Mouse (Mus musculus) forebrain, embryonic 16.5 days (tissue): ENCODE measurements around the gene Efna5. TPM values are rescaled to one million over a fixed set of nuclear protein-coding genes. Genes with fewer than 3 reads are reported as not detected.

Source experiments
- ATAC-seq: fragments of 200-750 bp; cut with Nextera tagmentation; 2 replicates; pipeline ENCODE4 v1.8.0; 2017; ENCODE audit warnings: mild to moderate bottlenecking, moderate library complexity
- H3K27ac ChIP-seq: fragments of 300-500 bp; sonication (generic); 2 replicates; pipeline ENCODE4 v1.5.1; 2014; ENCODE audit warnings: low read length, control low read depth
- H3K27me3 ChIP-seq: fragments of 300-500 bp; sonication (generic); replicated peaks from 2 replicates; pipeline ENCODE4 v1.6.1; 2014; ENCODE audit warnings: low read length; ENCODE audit not compliant: control insufficient read depth, insufficient read depth
- H3K36me3 ChIP-seq: fragments of 300-500 bp; sonication (generic); 2 replicates; pipeline ENCODE4 v1.6.1; 2014; ENCODE audit not compliant: control insufficient read depth, insufficient read depth
- H3K4me1 ChIP-seq: fragments of 300-500 bp; sonication (generic); replicated peaks from 2 replicates; pipeline ENCODE4 v1.6.1; 2014; ENCODE audit warnings: low read length; ENCODE audit not compliant: control insufficient read depth, insufficient read depth
- H3K4me2 ChIP-seq: fragments of 300-500 bp; sonication (generic); 2 replicates; pipeline ENCODE4 v1.6.1; 2014; ENCODE audit warnings: mild to moderate bottlenecking, low read length, control low read depth
- H3K4me3 ChIP-seq: fragments of 300-500 bp; sonication (generic); replicated peaks from 2 replicates; pipeline ENCODE4 v1.5.1; 2014; ENCODE audit warnings: mild to moderate bottlenecking, low read length, control low read depth
- H3K9ac ChIP-seq: fragments of 300-500 bp; sonication (generic); replicated peaks from 2 replicates; pipeline ENCODE4 v1.6.1; 2014; ENCODE audit warnings: low read depth, low read length, control low read depth
- H3K9me3 ChIP-seq: fragments of 300-500 bp; sonication (generic); 2 replicates; pipeline ENCODE4 v1.6.1; 2016; ENCODE audit warnings: low read length; ENCODE audit not compliant: control insufficient read depth
- WGBS: fragments of 180-500 bp; shearing (Covaris S2); extraction: QIAGEN DNeasy Blood & Tissue Kit; methylation state at CpG from one replicate; pipeline ENCODE4 v1.1.7; 2014; 5-methylcytosine and 5-hydroxymethylcytosine counted together
- polyA plus RNA-seq: library from polyadenylated mRNA; unstranded; fragments of >200 nt; fragmentation: Nextera tagmentation; extraction: Ambion mirVana; gene quantifications from 2 replicates; pipeline ENCODE4 v1.2.1, GENCODE M21; 2015

Gene Efna5
- polyA plus RNA-seq, 1 experiment from 2014 or later = 22.4 TPM

GRCm38 (mm10) chr17:62816879-62817278 is 64.2 kb downstream of the Efna5 start:
- H3K9me3 ChIP-seq = no peaks in the 10 kb centered on the region
- peaks cover 5% of the 10 kb centered on the region; the same call in 1 of the 2 replicates for H3K4me1 ChIP-seq
- ATAC-seq = no peak
- no peaks in the 10 kb centered on the region for H3K36me3 ChIP-seq
- no peak overlapping the region for H3K4me3 ChIP-seq
- no peak overlapping the region for H3K9ac ChIP-seq
- H3K4me2 ChIP-seq = no peak overlapping the region
- no peaks in the 10 kb centered on the region for H3K27me3 ChIP-seq
- WGBS = 87% methylated on average over 10 of the region's 10 CpGs
- H3K27ac ChIP-seq = no peak overlapping the region

GRCm38 (mm10) chr17:62813461-62813860 is 67.7 kb downstream of the Efna5 start:
- Histone ChIP-seq H3K9ac (no peak overlapping the region), H3K4me3 (no peak overlapping the region), H3K4me2 (no peak overlapping the region), H3K27me3 (no peaks in the 10 kb centered on the region), H3K4me1 (no peaks in the 10 kb centered on the region), H3K9me3 (no peaks in the 10 kb centered on the region), H3K36me3 (no peaks in the 10 kb centered on the region), H3K27ac (no peak overlapping the region)
- no peak for ATAC-seq
- 87% methylated on average over 6 of the region's 6 CpGs for WGBS

- no peak overlapping the region for H3K4me3 ChIP-seq
- 91% methylated on average over 4 of the region's 4 CpGs for WGBS
- no peaks in the 10 kb centered on the region for H3K36me3 ChIP-seq
- no peaks in the 10 kb centered on the region for H3K27me3 ChIP-seq
- H3K4me1 ChIP-seq = no peaks in the 10 kb centered on the region
- no peak overlapping the region for H3K4me2 ChIP-seq
- H3K9ac ChIP-seq = no peak overlapping the region
- ATAC-seq = no peak
- H3K9me3 ChIP-seq = no peaks in the 10 kb centered on the region
- H3K27ac ChIP-seq = no peak overlapping the region
Measured at GRCm38 (mm10) chr17:62807891-62808290, 73.2 kb downstream of the Efna5 start.

- 87% methylated on average over 6 of the region's 6 CpGs for WGBS
- no peaks in the 10 kb centered on the region for H3K27me3 ChIP-seq
- H3K9ac ChIP-seq = no peak overlapping the region
- no peak overlapping the region for H3K4me2 ChIP-seq
- H3K36me3 ChIP-seq = no peaks in the 10 kb centered on the region
- no peak overlapping the region for H3K27ac ChIP-seq
- no peak for ATAC-seq
- H3K4me3 ChIP-seq = no peak overlapping the region
- no peaks in the 10 kb centered on the region for H3K9me3 ChIP-seq
- no peaks in the 10 kb centered on the region for H3K4me1 ChIP-seq
Measured at GRCm38 (mm10) chr17:62806646-62807045, 74.5 kb downstream of the Efna5 start.

- Histone ChIP-seq H3K27ac (no peak overlapping the region), H3K36me3 (no peaks in the 10 kb centered on the region), H3K4me3 (no peak overlapping the region), H3K9ac (no peak overlapping the region), H3K27me3 (no peaks in the 10 kb centered on the region), H3K9me3 (no peaks in the 10 kb centered on the region), H3K4me2 (no peak overlapping the region), H3K4me1 (no peaks in the 10 kb centered on the region)
- 90% methylated on average over 6 of the region's 6 CpGs for WGBS
- ATAC-seq = no peak
Measured at GRCm38 (mm10) chr17:62802748-62803147, 78.4 kb downstream of the Efna5 start.

- Histone ChIP-seq H3K4me1 (no peaks in the 10 kb centered on the region), H3K9ac (no peak overlapping the region), H3K9me3 (no peaks in the 10 kb centered on the region), H3K36me3 (no peaks in the 10 kb centered on the region), H3K27me3 (no peaks in the 10 kb centered on the region), H3K4me2 (no peak overlapping the region), H3K4me3 (no peak overlapping the region), H3K27ac (no peak overlapping the region)
- 83% methylated on average over 3 of the region's 3 CpGs for WGBS
- no peak for ATAC-seq
Measured at GRCm38 (mm10) chr17:62797272-62797671, 83.8 kb downstream of the Efna5 start.

- H3K4me2 ChIP-seq = peak overlapping the region; percentile 16
- H3K4me1 ChIP-seq = peaks cover 21% of the 10 kb centered on the region
- H3K27me3 ChIP-seq = no peaks in the 10 kb centered on the region
- no peak overlapping the region for H3K9ac ChIP-seq
- H3K4me3 ChIP-seq = no peak overlapping the region
- H3K9me3 ChIP-seq = no peaks in the 10 kb centered on the region
- 14% methylated on average over 15 of the region's 15 CpGs for WGBS
- H3K27ac ChIP-seq = no peak overlapping the region
- no peaks in the 10 kb centered on the region for H3K36me3 ChIP-seq
- ATAC-seq = no peak
Measured at GRCm38 (mm10) chr17:62789291-62790290, 91.5 kb downstream of the Efna5 start.

GRCm38 (mm10) chr17:62788783-62789182 is 92.3 kb downstream of the Efna5 start:
- no peak for ATAC-seq
- Histone ChIP-seq H3K4me1 (peaks cover 28% of the 10 kb centered on the region), H3K36me3 (no peaks in the 10 kb centered on the region), H3K4me3 (no peak overlapping the region), H3K9ac (no peak overlapping the region), H3K27ac (no peak overlapping the region), H3K4me2 (peak overlapping the region; percentile 16; the same call in 1 of the 2 replicates), H3K9me3 (no peaks in the 10 kb centered on the region), H3K27me3 (no peaks in the 10 kb centered on the region)
- WGBS = 10% methylated on average over 6 of the region's 6 CpGs

GRCm38 (mm10) chr17:62787855-62788254 is 93.3 kb downstream of the Efna5 start:
- no peak for ATAC-seq
- H3K4me1 ChIP-seq = peaks cover 28% of the 10 kb centered on the region
- H3K4me2 ChIP-seq = no peak overlapping the region
- H3K4me3 ChIP-seq = no peak overlapping the region
- WGBS = 16% methylated on average over 3 of the region's 3 CpGs
- no peak overlapping the region for H3K27ac ChIP-seq
- H3K9me3 ChIP-seq = no peaks in the 10 kb centered on the region
- H3K9ac ChIP-seq = no peak overlapping the region
- H3K27me3 ChIP-seq = no peaks in the 10 kb centered on the region
- H3K36me3 ChIP-seq = no peaks in the 10 kb centered on the region
